Mouse (Mus musculus): ENCODE measurements around the gene Sbsn. TPM values are rescaled to one million over a fixed set of nuclear protein-coding genes. Genes with fewer than 3 reads are reported as not detected.
"Not testable (repeated sequence)": the region's sequence is repeated elsewhere in the genome, so short reads cannot be mapped to it uniquely, and the experiment has no call there.

Gene Sbsn
- polyA plus RNA-seq, 1 experiment: 0.79 TPM

DNA sequence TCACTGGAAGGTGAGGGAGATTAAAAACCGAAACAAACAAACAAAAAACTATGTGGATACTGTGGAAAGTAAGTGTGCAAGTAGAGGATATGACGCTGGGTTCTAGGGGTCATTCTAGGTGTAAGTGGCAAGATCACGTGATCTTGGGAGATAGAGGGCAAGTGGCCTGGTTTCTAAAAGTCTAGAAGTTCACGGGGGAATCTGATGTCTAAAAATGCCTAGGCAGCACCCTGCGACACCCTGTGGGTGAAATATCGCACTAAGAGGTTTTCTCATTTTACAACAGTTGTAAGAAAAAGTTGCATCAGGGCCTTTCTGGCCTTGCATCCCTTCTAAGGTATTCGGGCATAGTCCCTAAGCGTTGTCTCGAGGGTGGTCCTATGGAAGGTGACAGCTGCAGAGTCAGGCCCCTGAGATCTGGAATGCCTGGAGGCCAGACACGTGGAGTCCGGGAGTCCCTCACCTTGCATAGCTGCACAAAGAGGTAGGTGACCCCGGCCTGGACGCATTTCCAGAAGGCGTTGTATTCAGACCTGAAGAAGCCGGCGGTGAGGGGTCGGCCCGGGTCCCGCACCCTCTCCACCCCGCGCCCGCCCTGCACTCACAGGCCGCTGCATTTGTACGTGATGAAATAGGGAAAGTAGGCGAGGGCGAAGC, 22.4 kb upstream of the Sbsn start:
- TF ChIP-seq MYOD1 (IDR thresholded peaks at IDR 0.05; ENCODE audit: control insufficient read depth in 1 of 3, insufficient read length in 2 of 3, low read depth in 2 of 3) (peak in 1 of 3 experiments; percentile 12), MYOG (IDR thresholded peaks at IDR 0.05; ENCODE audit: control insufficient read depth in 1 of 3, insufficient read depth in 1 of 3, insufficient read length in 2 of 3, low read depth in 2 of 3) (peak in 1 of 3 experiments; percentile 21), TCF3 (IDR thresholded peaks at IDR 0.05; ENCODE audit: insufficient read length, low read depth) (no peak), USF1 (IDR thresholded peaks at IDR 0.05; ENCODE audit: low read depth) (peak; percentile 68), CEBPB (IDR thresholded peaks at IDR 0.05; ENCODE audit: insufficient read depth, poor library complexity, severe bottlenecking) (no peak), REST (IDR thresholded peaks at IDR 0.05; ENCODE audit: insufficient read depth, insufficient read length) (no peak)
- Histone ChIP-seq H3K79me2 (ENCODE audit: control insufficient read depth, insufficient read depth) (peaks cover 11% of the 10 kb centered on the region), H3K4me3 (peak overlapping the region; percentile 89), H3K27me3 (ENCODE audit: control insufficient read depth, insufficient read depth, insufficient read length) (no peaks in the 10 kb centered on the region), H3ac (ENCODE audit: control insufficient read depth, insufficient read length) (peak overlapping the region; percentile 68), H3K4me2 (ENCODE audit: low read depth) (peak overlapping the region; percentile 90), H3K36me3 (ENCODE audit: control insufficient read depth, insufficient read depth) (peaks cover 7% of the 10 kb centered on the region)

DNA sequence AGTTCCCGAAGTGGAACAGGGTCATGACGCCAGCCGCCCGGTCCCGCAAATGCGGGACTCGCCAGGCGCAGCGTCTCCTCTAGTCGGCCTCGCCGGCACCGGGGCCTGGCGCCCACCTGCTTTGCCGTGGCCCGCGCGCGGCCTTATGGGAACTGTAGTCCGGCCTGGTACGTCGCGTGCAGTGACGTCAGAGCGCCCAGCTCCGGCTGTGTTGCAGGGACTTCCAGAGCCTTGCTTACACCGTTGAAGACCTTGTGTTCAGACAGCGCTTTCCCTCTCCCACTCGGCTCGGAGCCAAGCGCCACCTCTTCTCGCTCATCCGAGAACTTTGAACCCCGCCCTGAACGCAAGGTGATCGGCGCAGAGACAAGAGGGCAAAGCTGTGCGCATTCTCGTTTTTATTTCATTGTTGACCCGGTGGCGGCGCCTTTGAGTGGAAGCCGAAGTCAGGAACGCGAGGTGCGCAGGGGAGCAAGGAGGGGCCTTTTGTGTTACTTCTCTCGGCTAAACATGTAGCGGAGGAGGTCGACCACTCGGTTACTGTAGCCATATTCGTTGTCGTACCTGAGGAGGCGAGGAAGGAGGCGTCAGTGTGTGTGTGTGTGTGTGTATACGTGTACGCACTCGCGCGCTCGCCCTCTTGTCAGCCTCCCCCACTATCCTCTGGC, 21.7 kb upstream of the Sbsn start, which contains the start of gene Tmem147:
Gene Tmem147, minus strand, starts transcription at position 145 of the 668 bp plus-strand sequence.
- H3K4me3 ChIP-seq: peak within 1 kb of the TSS; percentile 89
- peak within 1 kb of the TSS; percentile 90 for H3K4me2 ChIP-seq (ENCODE audit: low read depth)
- no peaks in the 10 kb centered on the region for H3K27me3 ChIP-seq (ENCODE audit: control insufficient read depth, insufficient read depth, insufficient read length)
- TF ChIP-seq MYOD1 (IDR thresholded peaks at IDR 0.05; ENCODE audit: control insufficient read depth in 1 of 3, insufficient read length in 2 of 3, low read depth in 2 of 3) (peak in 2 of 3 experiments; percentile 71 to 86), POLR2AphosphoS2 (IDR thresholded peaks at IDR 0.05; ENCODE audit: insufficient read length, low read depth) (peak; percentile 77), MYOG (IDR thresholded peaks at IDR 0.05; ENCODE audit: control insufficient read depth in 1 of 3, insufficient read depth in 1 of 3, insufficient read length in 2 of 3, low read depth in 2 of 3) (peak; percentile 20 to 84 (median 79)), USF1 (IDR thresholded peaks at IDR 0.05; ENCODE audit: low read depth) (no peak), CEBPB (IDR thresholded peaks at IDR 0.05; ENCODE audit: insufficient read depth, poor library complexity, severe bottlenecking) (no peak), TCF3 (IDR thresholded peaks at IDR 0.05; ENCODE audit: insufficient read length, low read depth) (no peak), POLR2A (IDR thresholded peaks at IDR 0.05; ENCODE audit: insufficient read length, low read depth) (peak; percentile 71), MAX (IDR thresholded peaks at IDR 0.05; ENCODE audit: low read depth) (no peak), SRF (IDR thresholded peaks at IDR 0.05; ENCODE audit: control insufficient read depth, insufficient read length, low read depth) (peak; percentile 80), E2F4 (IDR thresholded peaks at IDR 0.05; ENCODE audit: insufficient read depth) (no peak), TCF12 (IDR thresholded peaks at IDR 0.05; ENCODE audit: insufficient read depth, poor library complexity, severe bottlenecking) (no peak), REST (IDR thresholded peaks at IDR 0.05; ENCODE audit: insufficient read depth, insufficient read length) (no peak)
- peak within 1 kb of the TSS; percentile 68 for H3ac ChIP-seq (ENCODE audit: control insufficient read depth, insufficient read length)
- H3K79me2 ChIP-seq (ENCODE audit: control insufficient read depth, insufficient read depth): peaks cover 11% of the 10 kb centered on the region
- peaks cover 7% of the 10 kb centered on the region for H3K36me3 ChIP-seq (ENCODE audit: control insufficient read depth, insufficient read depth)

DNA sequence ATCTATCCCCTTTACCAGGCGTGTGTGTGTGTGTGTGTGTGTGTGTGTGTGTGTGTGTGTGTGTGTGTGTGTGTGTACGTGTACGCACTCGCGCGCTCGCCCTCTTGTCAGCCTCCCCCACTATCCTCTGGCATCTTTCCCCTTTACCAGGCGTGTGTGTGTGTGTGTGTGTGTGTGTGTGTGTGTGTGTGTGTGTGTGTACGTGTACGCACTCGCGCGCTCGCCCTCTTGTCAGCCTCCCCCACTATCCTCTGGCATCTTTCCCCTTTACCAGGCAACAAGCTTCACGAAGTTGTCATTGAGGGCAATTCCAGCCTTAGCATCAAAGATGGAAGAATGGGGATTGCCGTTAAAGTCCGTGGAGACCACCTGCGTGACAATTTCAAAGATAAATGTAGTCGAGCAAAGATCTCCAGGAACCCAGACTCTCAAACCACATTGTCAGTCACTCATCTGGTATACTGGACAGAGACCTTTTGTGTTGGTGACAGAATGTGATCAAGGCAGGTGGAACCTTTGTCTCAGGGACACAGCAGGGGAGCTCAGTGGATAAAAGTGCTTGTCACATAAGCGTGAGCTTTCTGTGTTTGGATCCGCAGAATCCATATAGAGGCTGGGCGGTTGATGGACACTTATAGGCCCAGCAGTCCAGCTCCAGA, 21.1 kb upstream of the Sbsn start:
- Histone ChIP-seq H3K79me2 (ENCODE audit: control insufficient read depth, insufficient read depth) (peaks cover 11% of the 10 kb centered on the region), H3K4me3 (peak overlapping the region; percentile 89), H3K4me2 (ENCODE audit: low read depth) (peak overlapping the region; percentile 71), H3ac (ENCODE audit: control insufficient read depth, insufficient read length) (peak overlapping the region; percentile 68)
- not testable (repeated sequence) for H3K36me3 ChIP-seq (ENCODE audit: control insufficient read depth, insufficient read depth); H3K27me3 ChIP-seq (ENCODE audit: control insufficient read depth, insufficient read depth, insufficient read length)

DNA sequence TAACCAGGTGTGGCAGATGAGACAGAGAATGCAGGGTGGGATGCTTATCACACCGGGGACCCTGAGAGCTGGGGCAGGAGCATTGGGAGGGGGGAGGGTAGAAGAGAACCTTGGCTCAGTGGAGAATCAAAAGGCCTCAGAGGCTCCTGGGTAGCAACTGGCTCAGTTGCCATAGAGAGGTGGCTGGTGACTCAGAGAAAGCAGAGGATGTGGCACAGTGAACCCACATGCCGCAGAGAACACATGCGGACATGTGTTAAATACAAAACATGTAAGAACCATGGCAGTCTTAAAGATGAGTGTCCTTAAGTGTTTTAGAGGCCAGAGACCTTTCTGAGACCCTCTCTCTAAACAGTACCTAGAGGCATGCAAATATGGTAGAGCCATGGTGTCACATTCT, 15.1 kb upstream of the Sbsn start:
- no peak overlapping the region for H3K4me3 ChIP-seq
- H3K36me3 ChIP-seq (ENCODE audit: control insufficient read depth, insufficient read depth): no peaks in the 10 kb centered on the region
- no peak overlapping the region for H3K4me2 ChIP-seq (ENCODE audit: low read depth)
- H3K27me3 ChIP-seq (ENCODE audit: control insufficient read depth, insufficient read depth, insufficient read length): no peaks in the 10 kb centered on the region
- H3K79me2 ChIP-seq (ENCODE audit: control insufficient read depth, insufficient read depth): no peaks in the 10 kb centered on the region
- no peak for TF ChIP-seq USF1 (IDR thresholded peaks at IDR 0.05; ENCODE audit: low read depth)
- TF ChIP-seq E2F4 (IDR thresholded peaks at IDR 0.05; ENCODE audit: insufficient read depth): no peak
- TF ChIP-seq CEBPB (IDR thresholded peaks at IDR 0.05; ENCODE audit: insufficient read depth, poor library complexity, severe bottlenecking): no peak
- no peak for TF ChIP-seq TCF3 (IDR thresholded peaks at IDR 0.05; ENCODE audit: insufficient read length, low read depth)
- TF ChIP-seq MYOG (IDR thresholded peaks at IDR 0.05; ENCODE audit: control insufficient read depth in 1 of 3, insufficient read depth in 1 of 3, insufficient read length in 2 of 3, low read depth in 2 of 3): no peak
- TF ChIP-seq POLR2A (IDR thresholded peaks at IDR 0.05; ENCODE audit: insufficient read length, low read depth): no peak
- no peak for TF ChIP-seq SRF (IDR thresholded peaks at IDR 0.05; ENCODE audit: control insufficient read depth, insufficient read length, low read depth)
- no peak for TF ChIP-seq REST (IDR thresholded peaks at IDR 0.05; ENCODE audit: insufficient read depth, insufficient read length)
- H3ac ChIP-seq (ENCODE audit: control insufficient read depth, insufficient read length): no peak overlapping the region

DNA sequence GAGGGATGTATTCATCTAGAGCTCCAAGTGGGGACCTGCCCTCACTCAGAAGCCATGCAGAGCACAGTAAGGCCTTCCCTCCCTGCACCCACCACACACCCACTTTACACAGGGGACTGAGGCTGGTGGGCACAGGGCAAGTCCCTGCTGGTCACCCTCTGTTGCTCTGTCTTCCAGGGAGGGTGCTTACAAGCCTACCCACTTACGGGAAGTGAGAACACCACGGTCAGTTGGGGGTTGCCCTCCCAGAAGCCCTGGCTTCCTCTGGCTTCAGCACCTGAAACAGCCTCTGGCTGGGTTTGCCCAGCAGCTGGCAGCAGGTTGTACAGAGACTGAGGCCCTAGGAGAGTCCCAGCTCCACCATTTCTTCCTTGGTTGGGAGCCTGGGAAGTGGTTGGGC, 8.7 kb upstream of the Sbsn start:
- H3K4me3 ChIP-seq; H3K36me3 ChIP-seq (ENCODE audit: control insufficient read depth, insufficient read depth); H3K4me2 ChIP-seq (ENCODE audit: low read depth); H3K79me2 ChIP-seq (ENCODE audit: control insufficient read depth, insufficient read depth); H3ac ChIP-seq (ENCODE audit: control insufficient read depth, insufficient read length); H3K27me3 ChIP-seq (ENCODE audit: control insufficient read depth, insufficient read depth, insufficient read length): not testable (repeated sequence)

DNA sequence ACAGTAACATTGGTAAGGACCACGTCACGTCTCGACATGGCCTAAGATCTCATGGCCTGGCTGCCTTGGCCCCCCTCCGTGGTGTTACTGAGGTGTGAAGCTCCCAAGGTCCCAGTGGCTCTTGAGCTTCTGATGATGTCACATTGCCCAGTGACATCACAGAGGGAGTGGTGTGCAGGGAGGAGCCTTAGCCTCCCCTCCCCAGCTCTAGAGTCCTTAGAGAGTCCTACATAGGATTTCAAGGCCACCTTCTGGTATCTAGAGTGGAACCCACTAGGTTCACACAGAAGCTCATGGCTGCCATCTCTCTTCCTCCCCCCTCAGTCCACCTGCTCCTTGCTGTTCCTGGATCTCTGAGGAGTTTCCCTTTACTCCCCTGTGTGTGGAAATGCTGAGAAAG, 7.7 kb upstream of the Sbsn start, which contains the start of gene Gapdhs:
Gene Gapdhs, minus strand, starts transcription at position 65 of the 400 bp plus-strand sequence.
- H3K4me3 ChIP-seq; H3K27me3 ChIP-seq (ENCODE audit: control insufficient read depth, insufficient read depth, insufficient read length); H3K79me2 ChIP-seq (ENCODE audit: control insufficient read depth, insufficient read depth); H3ac ChIP-seq (ENCODE audit: control insufficient read depth, insufficient read length); H3K4me2 ChIP-seq (ENCODE audit: low read depth); H3K36me3 ChIP-seq (ENCODE audit: control insufficient read depth, insufficient read depth): not testable (repeated sequence)

All from myocyte (in vitro differentiated cells).